Mouse (Mus musculus) gastrocnemius, adult 2 months (tissue): ENCODE data around the gene Rnf151. TPM values are rescaled to one million over a fixed set of nuclear protein-coding genes. Genes with fewer than 3 reads are reported as not detected.
"Not testable (repeated sequence)": the region's sequence is repeated elsewhere in the genome, so short reads cannot be mapped to it uniquely, and the experiment has no call there.

Experiments used
- DNase-seq: peaks from one replicate; pipeline ENCODE4 v3.0.0; 2022
- H3K27ac ChIP-seq: fragments of 200-600 bp; 2 replicates; pipeline ENCODE4 v1.8.1; 2022; ENCODE audit warnings: mild to moderate bottlenecking
- H3K4me3 ChIP-seq: fragments of 200-600 bp; 2 replicates; pipeline ENCODE4 v1.8.1; 2022; ENCODE audit warnings: mild to moderate bottlenecking, moderate library complexity
- CTCF ChIP-seq: fragments of 200-600 bp; IDR thresholded peaks from 2 replicates; pipeline ENCODE4 v1.8.1; 2022; ENCODE audit warnings: antibody characterized with exemption, mild to moderate bottlenecking, moderate library complexity
- intact Hi-C: fragments of 180-260 bp; cut with DNase I; formaldehyde crosslinking; loops from one replicate; pipeline ENCODE4 v1.15.1; 2025
- total RNA-seq, 2 experiments: library from RNA; stranded (reverse); gene quantifications; 2 replicates each; pipeline ENCODE4 v1.2.3; 2021

Rnf151 gene
- total RNA-seq, 2 experiments from 2014 or later: not detected

DNA sequence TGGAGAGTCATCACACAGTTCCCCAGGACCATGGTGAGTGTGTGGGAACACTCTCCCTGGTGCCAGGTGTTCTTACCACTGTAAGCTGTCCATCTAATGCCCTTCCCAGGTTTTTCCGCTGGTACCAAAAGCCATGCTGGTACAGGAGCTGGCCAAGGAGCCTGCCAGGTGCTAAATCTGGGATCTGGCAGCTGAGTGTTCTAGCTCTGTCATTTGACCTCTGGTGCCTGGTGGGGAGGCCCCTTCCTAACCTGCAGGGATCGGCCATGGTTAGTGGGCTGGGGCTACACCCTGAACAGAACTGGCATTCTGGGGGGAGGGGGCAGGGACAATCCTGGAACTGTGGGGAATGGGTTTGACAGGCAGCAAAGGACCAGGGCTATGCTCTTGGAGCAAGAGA lies 9.8 kb upstream of the Rnf151 start, which contains the start of gene Rpl3l:
Gene Rpl3l, plus strand, starts transcription at position 203 of the 400 bp plus-strand sequence.
- peak; percentile 90 for DNase-seq
- TF ChIP-seq CTCF: no peak
- intact Hi-C loops: no loop called here
- H3K27ac ChIP-seq: peak within 1 kb of the TSS; percentile 98
- peak within 1 kb of the TSS; percentile 78 for H3K4me3 ChIP-seq

DNA sequence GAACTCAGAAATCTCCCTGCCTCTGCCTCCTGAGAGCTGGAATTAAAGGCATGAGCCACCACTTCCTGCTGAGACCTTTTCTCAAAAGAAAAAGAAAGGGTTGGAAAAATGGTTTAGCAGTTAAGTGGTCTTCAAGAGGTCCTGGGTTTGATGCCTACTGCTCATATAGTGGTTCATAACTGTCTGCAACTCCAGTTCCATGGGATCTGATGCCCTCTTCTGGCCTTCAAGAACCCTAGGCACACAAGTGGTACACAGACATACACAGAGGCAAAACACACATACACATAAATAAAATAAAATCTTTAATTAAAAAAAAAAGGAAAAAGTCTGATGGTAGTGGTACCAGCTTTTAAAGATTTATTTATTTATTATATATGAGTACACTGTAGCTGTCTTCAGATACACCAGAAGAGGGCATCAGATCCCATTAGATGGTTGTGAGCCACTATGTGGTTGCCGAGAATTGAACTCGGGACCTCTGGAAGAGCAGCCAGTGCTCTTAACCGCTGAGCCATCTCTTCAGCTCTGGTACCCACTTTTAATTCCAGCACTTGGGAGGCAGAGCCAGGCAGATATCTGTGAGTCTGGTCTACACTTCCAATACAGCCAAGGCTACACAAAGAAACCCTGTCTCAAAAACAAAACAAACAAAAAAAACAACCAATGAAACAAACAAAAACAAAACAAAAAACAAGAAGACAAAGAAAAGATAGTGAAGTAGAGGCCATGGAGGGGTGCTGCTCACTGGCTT lies 8.0 kb upstream of the Rnf151 start:
- no peak for DNase-seq
- Histone ChIP-seq H3K27ac (peak overlapping the region; percentile 98), H3K4me3 (no peak overlapping the region)
- intact Hi-C loops: no loop called here
- peak; percentile 35; the same call in 1 of the 2 replicates for TF ChIP-seq CTCF

DNA sequence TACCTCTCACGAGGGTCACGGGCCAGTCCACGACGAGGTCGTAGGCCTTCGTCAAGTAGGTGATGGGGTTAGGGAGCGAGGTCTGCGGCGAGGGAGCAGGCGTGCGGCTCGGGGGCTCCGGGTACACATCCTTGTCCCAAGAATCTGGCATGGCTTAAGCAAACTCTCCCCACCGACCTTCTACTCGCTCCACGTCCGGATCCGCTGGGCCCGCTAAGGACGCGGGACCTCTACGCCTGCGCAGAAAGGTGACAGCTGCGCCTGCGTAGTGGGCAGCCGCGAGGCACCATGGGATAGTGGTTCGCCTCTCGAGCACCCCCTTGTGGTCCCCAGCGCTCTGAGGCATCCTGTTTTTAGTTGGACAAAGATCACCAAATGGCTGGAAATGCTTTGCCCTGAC lies 6.3 kb upstream of the Rnf151 start, which contains the start of gene Ndufb10:
Gene Ndufb10, minus strand, starts transcription at position 295 of the 400 bp plus-strand sequence.
- intact Hi-C loops: no loop called here
- H3K27ac ChIP-seq: peak within 1 kb of the TSS; percentile 97
- peak; percentile 98 for DNase-seq
- peak; percentile 95 for TF ChIP-seq CTCF
- peak within 1 kb of the TSS; percentile 98 for H3K4me3 ChIP-seq

DNA sequence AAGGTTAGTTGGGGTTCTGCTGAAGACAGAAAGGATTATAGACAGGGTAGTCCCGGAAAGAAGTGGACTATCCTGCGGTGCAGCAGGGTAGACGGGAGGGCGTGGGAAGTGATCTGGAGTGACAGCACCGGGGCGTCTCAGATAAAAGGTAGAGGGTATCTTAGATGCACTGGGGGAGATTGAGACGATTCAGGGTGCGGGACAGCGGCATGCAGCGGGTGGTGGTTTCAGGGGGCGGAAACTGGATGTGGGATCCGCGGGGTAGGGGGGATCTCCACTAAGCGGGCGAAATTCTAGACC lies 6.0 kb upstream of the Rnf151 start:
- peak overlapping the region; percentile 97 for H3K27ac ChIP-seq
- TF ChIP-seq CTCF: no peak
- intact Hi-C loops: no loop called here
- peak overlapping the region; percentile 98 for H3K4me3 ChIP-seq
- no peak for DNase-seq

DNA sequence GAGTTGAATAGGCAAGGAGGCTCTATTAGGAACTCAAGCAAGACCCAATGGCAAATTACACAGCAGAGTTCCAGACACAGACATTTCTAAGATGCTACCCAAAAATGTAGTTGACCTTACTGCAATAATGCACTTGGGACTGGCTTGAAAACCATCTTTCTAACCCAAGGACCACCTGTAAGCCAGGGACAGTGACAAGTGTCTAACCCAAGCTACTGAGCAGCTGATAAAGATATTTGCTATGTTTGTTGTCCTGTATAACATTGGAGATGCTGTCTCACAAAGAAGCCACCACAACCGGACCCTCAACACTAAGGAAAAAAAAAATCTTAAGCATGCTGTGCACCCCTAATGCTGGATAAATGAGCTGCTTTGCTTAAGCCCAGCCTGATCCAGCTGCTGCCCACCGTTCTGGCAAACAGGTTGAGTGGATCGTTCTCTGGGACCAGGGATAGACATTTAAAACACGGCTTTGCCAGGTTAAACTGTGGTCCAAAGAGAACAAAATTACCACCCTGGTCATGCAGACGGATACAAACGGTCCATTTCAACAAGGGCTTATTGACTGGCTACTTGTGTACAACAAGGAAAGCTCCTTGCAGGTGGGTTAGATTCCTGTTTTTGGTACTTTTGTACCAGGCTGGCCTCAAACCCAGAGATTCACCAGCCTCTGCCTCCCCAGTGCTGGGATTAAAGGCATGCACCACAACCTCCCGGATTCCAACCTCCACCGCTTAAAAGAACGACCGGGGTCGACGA lies 5.4 kb upstream of the Rnf151 start:
- peak overlapping the region; percentile 98 for H3K4me3 ChIP-seq
- no peak for TF ChIP-seq CTCF
- peak overlapping the region; percentile 97 for H3K27ac ChIP-seq
- intact Hi-C loops: no loop called here
- DNase-seq: no peak

DNA sequence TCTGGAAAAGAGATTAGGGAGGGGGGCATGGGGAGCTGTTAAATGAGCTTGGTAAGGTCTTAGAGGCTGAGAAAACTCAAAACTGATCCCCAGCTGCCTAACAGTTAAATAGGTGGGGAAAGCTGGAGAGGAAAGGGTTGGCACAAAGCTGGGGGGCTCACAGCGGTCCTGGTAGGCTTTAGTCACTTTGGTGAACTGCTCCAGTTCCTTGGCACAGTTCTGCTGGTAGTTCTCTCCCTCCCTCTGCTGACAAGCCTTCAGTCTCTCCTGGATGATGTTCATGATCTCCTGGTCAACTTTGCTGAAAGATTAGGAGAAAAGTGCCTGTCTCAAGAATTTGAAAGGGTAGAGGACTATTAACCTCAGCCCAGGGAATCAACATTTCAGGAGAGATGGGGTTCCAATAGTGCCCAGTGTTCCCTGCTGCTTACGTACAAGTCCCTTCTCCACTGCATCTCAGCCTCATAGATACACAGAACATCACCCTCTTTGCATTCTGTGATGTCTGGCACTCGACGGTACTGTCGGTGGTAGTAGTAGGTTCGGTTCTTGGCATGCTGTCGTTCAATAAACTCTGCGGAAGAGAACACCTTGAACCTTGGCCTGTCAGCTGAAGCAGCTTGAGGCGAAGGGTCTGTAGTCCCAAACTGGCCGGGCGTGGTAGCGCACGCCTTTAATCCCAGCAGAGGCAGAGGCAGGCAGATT lies 4.5 kb upstream of the Rnf151 start:
- H3K27ac ChIP-seq: peak overlapping the region; percentile 51
- no peak for DNase-seq
- intact Hi-C loops: no loop called here
- H3K4me3 ChIP-seq: peak overlapping the region; percentile 98
- TF ChIP-seq CTCF: no peak

DNA sequence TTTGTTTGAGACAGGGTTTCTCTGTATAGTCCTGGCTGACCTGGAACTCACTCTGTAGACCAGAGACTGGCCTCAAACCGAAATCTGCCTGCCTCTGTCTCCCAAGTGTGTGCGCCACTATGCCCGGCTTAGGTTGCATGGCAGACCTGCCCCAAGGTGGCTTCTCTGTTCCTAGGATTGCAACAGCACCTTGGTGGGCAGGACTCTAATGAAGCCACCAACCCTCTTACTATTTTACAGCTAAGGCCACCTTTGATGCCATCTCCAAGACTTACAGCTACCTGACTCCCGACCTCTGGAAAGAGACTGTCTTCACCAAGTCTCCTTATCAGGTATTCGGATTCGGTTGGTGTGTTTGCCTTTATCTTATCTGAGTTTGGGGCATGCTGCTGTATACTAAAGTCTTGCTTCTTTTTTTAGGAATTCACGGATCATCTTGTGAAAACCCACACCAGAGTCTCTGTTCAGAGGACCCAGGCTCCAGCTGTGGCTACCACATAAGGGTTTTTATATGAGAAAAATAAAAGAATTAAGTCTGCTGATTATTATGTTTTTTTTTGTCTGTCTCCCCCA lies 3.6 kb upstream of the Rnf151 start:
- Histone ChIP-seq H3K4me3 (peak overlapping the region; percentile 98), H3K27ac (peak overlapping the region; percentile 51; the same call in 1 of the 2 replicates)
- DNase-seq, intact Hi-C loops: not testable (repeated sequence)

DNA sequence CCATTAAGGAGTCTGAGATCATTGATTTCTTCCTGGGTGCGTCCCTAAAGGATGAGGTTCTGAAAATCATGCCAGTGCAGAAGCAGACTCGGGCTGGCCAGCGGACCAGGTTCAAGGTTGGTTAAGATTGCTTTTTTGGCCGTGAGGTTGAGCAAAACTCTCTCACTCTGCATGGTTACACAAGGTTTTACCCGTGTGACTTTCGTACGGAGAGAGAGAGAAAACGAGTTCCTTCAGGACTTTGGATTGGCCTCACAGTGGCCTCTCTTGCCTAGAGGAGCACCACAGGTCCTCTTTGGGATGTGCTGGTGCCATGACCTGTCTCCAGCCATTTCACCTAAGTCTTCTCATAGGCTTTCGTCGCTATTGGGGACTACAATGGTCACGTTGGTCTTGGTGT lies 2.8 kb upstream of the Rnf151 start:
- Histone ChIP-seq H3K4me3 (peak overlapping the region; percentile 98), H3K27ac (peak overlapping the region; percentile 98)
- DNase-seq, intact Hi-C loops: not testable (repeated sequence)

DNA sequence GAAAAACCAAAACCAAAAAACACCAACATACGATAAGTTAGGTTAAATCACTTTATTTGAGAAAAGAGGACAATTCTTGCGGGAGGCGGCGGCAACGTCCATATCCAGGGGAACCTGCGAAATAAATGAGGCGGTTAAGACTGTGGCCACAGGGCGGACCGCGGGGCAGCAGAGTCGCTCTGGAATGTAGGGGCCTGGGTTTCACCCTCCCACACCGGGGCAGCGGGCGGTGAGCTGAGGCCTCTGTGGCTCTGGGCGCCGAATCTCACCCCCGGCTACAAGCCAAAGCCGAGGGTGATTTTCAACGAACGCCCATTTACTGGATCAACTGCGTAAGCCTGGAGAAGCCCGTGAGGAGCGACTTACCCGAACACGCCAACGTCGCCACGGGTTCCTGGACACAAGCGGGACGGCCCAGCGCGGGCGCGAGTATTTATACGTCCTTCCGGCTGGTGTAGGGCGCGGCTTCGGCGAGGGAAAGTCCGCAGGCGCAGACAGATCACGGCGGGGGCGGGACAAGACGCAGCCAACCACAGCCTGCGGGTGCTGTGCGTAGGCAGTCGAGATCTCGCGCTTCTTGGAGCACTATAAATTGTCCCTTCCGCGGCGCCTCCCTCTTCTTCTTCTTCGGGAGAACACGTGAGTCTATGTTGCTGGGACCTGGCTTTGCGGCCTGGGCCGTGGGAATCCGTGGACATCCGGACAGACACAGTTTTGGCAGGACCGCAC lies 1.8 kb upstream of the Rnf151 start:
- DNase-seq: peak; percentile 99
- intact Hi-C loops: loop anchor here (1.0 kb wide), 1 partner anchor 12 kb away; the partner anchor contains the start of gene Tbl3
- Histone ChIP-seq H3K4me3 (peak overlapping the region; percentile 98), H3K27ac (peak overlapping the region; percentile 98)
- TF ChIP-seq CTCF: no peak

DNA sequence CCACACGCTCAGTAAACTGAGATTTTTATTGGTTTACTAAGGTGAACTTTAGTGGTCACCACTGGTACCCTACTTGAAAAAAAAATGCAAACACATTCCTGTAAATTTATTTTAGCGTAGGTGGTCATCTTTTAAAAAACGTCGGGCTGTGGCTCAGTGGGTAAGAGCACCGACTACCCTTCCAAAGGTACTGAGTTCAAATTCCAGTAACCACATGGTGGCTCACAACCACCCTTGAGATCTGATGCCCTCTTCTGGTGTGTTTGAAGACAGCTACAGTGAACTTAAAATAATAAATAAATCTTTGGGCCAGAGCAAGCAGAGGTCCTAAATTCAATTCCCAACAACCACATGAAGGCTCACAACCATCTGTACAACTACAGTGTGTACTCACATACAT lies 1.1 kb upstream of the Rnf151 start:
- DNase-seq: not testable (repeated sequence)
- intact Hi-C loops: loop anchor here (1.0 kb wide), 1 partner anchor 12 kb away; the partner anchor contains the start of gene Tbl3
- peak overlapping the region; percentile 98 for H3K27ac ChIP-seq
- peak overlapping the region; percentile 98 for H3K4me3 ChIP-seq

DNA sequence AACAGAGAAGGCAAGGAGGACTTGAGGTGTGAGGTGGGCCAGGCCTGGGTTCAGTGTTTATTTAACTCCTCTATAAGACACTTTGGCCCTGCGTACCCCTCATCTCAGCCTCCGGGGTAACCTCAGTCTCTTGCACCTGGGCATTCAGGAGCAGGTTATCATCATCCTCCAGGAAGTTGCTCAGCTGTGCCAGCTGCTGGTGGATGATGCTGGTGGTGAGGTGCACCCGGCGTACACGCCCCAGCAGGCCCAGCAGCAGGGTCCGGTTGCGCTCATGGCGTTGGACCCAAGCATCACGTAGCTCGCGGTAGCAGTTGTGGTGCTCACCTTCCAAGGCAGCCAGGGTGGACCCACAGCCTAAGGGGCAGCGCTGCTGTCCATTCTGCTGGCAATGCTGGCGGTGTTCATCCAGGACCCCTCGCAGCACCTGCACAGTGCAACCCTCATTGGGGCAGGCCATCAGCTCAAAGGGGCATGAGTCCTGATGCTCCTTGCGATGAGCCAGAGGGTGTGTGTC lies 1.6 kb downstream of the Rnf151 start:
- no peak overlapping the region for H3K27ac ChIP-seq
- H3K4me3 ChIP-seq: no peak overlapping the region
- DNase-seq: no peak
- no peak for TF ChIP-seq CTCF
- intact Hi-C loops: no loop called here

DNA sequence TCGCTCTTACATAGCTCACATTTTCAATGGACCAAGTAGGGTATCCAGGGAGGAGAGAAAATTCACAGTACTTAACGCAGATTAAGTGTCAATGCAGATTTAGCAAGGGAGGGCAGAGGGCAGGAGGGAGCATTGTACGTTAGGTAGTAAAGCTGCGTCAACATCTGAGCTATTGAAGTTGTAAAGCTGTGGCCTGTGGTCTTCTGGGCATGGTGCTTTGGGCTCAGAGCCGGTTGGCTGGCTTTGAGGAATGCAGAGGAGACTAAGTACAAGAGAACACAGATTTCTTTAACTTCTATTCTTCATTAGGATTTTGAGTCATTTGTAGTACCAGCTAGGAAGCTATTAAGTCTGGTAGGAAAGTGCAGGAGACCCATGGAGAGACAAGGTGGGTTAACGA lies 2.3 kb downstream of the Rnf151 start:
- no peak overlapping the region for H3K4me3 ChIP-seq
- intact Hi-C loops: no loop called here
- H3K27ac ChIP-seq: no peak overlapping the region
- no peak for TF ChIP-seq CTCF
- DNase-seq: no peak
